Comparison of ENCODE assay signal across 9 mouse cellular contexts in the genomic region with DNA sequence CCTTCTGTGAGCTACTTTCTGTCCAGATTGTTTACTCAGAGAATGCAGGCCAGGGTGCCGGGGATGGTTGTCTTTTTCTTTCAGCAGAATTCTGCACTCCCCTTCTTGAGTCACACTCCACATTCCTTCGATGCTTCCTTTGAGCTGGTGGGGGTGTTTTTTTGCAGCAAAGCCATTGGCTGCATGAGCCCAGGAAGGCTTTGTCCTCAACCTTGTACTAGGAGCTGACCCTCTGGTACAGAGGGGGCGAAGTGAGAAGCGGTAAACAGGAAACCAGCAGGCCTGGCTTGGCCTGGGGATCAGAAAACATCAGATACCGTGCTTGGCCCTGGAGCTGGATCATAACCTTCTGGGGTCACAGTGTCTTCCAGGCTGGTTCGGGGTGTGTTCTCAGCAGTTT.
A peak's percentile ranks its signal among the peaks of the same experiment; 100 is the strongest.
DNase-seq lines count a peak whose midpoint lies in the region; ATAC-seq lines count a peak whose summit lies in the region.
"Had no signal": no experiment of that assay in that cellular context is flagged by ENCODE, and none has a peak within 500 bp of the region (broad histone marks: within the 10 kb centered on the region; RNA-seq: fewer than 3 reads in every experiment).

No protein-coding gene starts in this region.

- ATAC-seq in midbrain, embryonic 16.5 days, result no peak
- no peak for ATAC-seq in megakaryocyte-erythroid progenitor cell, adult 5-6 weeks (replicated peaks; ENCODE audit: low FRiP score, low TSS enrichment, poor library complexity, severe bottlenecking)

- peaks cover 35% of the 10 kb centered on the region for H3K4me1 ChIP-seq in midbrain, embryonic 10.5 days
- H3K4me1 ChIP-seq in midbrain, embryonic 16.5 days (ENCODE audit: control insufficient read depth, insufficient read depth, low read length), result no peaks in the 10 kb centered on the region

- peaks cover 48% of the 10 kb centered on the region for H3K27me3 ChIP-seq in midbrain, embryonic 10.5 days (ENCODE audit: low read depth, poor library complexity, severe bottlenecking)
- H3K27me3 ChIP-seq in midbrain, embryonic 16.5 days (ENCODE audit: control insufficient read depth, insufficient read depth, low read depth, low read length), result no peaks in the 10 kb centered on the region

- no peak overlapping the region for H3K9ac ChIP-seq in midbrain, embryonic 16.5 days (ENCODE audit: low read depth, low read length)
- H3K9ac ChIP-seq: heart, embryonic 13.5 days had no signal

- H3K27ac ChIP-seq in midbrain, embryonic 10.5 days (replicated peaks), result peak overlapping the region; percentile 46; the same call in 1 of the 2 replicates
- H3K27ac ChIP-seq in midbrain, embryonic 16.5 days (ENCODE audit: low read length), result no peak overlapping the region
- H3K27ac ChIP-seq: heart, embryonic 13.5 days had no signal

- H3K36me3 ChIP-seq in midbrain, embryonic 10.5 days, result no peaks in the 10 kb centered on the region
- H3K36me3 ChIP-seq in midbrain, embryonic 16.5 days (ENCODE audit: control insufficient read depth, insufficient read depth, low read length), result no peaks in the 10 kb centered on the region
- H3K36me3 ChIP-seq: heart, embryonic 13.5 days had no signal

- H3K9me3 ChIP-seq in midbrain, embryonic 10.5 days (replicated peaks), result no peaks in the 10 kb centered on the region
- no peaks in the 10 kb centered on the region for H3K9me3 ChIP-seq in midbrain, embryonic 16.5 days (replicated peaks; ENCODE audit: control insufficient read depth, low read length, poor library complexity, severe bottlenecking)
- H3K9me3 ChIP-seq: heart, embryonic 13.5 days had no signal

- DNase-seq in adrenal gland, adult 2 months, result peak; percentile 31
- DNase-seq in adrenal gland, postnatal 4 days (ENCODE audit: low spot score in 2 of 2), result no peak
- no peak for DNase-seq in midbrain, embryonic 10.5 days (ENCODE audit: low spot score)
- DNase-seq in lung, adult 18-20 months, result peak; percentile 57 to 67
- peak; percentile 85 for DNase-seq in yolk sac, embryonic 10.5 days (ENCODE audit: low spot score)
- DNase-seq in left cerebral cortex, postnatal 14 days (ENCODE audit: low spot score in 2 of 2), result no peak

- no peak overlapping the region for H3K4me3 ChIP-seq in midbrain, embryonic 10.5 days
- no peak overlapping the region for H3K4me3 ChIP-seq in midbrain, embryonic 16.5 days (ENCODE audit: low read depth, low read length)
- H3K4me3 ChIP-seq: heart, embryonic 13.5 days had no signal

- H3K4me2 ChIP-seq in midbrain, embryonic 16.5 days (ENCODE audit: low read length), result no peak overlapping the region
- H3K4me2 ChIP-seq: heart, embryonic 13.5 days had no signal

- intact Hi-C loops in left cerebral cortex, postnatal 14 days (cut with DNase I), result no loop called here

- 62% methylated on average over 6 of the region's 6 CpGs for WGBS in midbrain, embryonic 10.5 days
- 70% methylated on average over 6 of the region's 6 CpGs for WGBS in midbrain, embryonic 16.5 days

Comparison
In these comparisons a context has a peak if more than half of its experiments do, and no peak if none do; other contexts are left out.
1. DNase-seq: peak in adrenal gland, adult 2 months (single experiment), lung, adult 18-20 months (2 of 2) and yolk sac, embryonic 10.5 days (single experiment); none in adrenal gland, postnatal 4 days (0 of 2), midbrain, embryonic 10.5 days (single experiment) and left cerebral cortex, postnatal 14 days (0 of 2).